Mouse (Mus musculus): ENCODE results near the gene Leo1. TPM values are rescaled to one million over a fixed set of nuclear protein-coding genes. Genes with fewer than 3 reads are reported as not detected.

The Leo1 gene
- total and polyA plus RNA-seq, 2 experiments from 2014 or later = 37.3 to 39.8 TPM

DNA sequence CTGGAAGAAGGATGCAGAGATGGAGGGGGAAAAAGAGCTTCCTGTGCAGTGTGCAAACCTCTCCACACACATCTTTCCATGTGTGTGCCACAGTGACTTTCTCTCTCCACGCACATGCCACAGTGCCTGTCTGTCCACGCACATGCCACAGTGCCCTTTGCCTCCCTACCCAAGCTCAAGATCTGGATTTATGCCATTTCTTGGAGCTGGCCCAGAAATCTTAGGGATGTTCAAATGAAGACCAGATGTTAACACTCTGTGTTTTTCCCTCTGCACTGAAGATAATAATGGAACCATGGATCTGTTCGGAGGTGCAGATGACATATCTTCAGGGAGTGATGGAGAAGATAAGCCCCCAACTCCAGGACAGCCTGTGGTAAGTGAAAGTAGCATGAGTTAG lies 6.7 kb downstream of the Leo1 start:
- no peak for ATAC-seq
- Histone ChIP-seq H3K27ac (ENCODE audit: low read depth, low read length) (no peak overlapping the region), H3K4me2 (ENCODE audit: low read depth) (no peak overlapping the region), H3K4me1 (ENCODE audit: insufficient read depth) (no peaks in the 10 kb centered on the region), H3K9ac (no peak overlapping the region), H3K4me3 (ENCODE audit: low read depth, low read length) (no peak overlapping the region), H3K36me3 (ENCODE audit: insufficient read depth) (peaks cover 59% of the 10 kb centered on the region), H3K9me3 (ENCODE audit: low read length) (no peaks in the 10 kb centered on the region), H3K27me3 (ENCODE audit: insufficient read depth, low read length) (no peaks in the 10 kb centered on the region)
- no peak for DNase-seq
- WGBS = 88% methylated on average over 3 of the region's 3 CpGs
- TF ChIP-seq CTCF (IDR thresholded peaks at IDR 0.05; ENCODE audit: low read depth) = no peak

GRCm38 (mm10) chr9:75453994-75454393 lies 12.7 kb downstream of the Leo1 start:
- no peak for DNase-seq
- no peak overlapping the region for H3K27ac ChIP-seq (ENCODE audit: low read depth, low read length)
- no peaks in the 10 kb centered on the region for H3K9me3 ChIP-seq (ENCODE audit: low read length)
- no peak overlapping the region for H3K4me2 ChIP-seq (ENCODE audit: low read depth)
- H3K9ac ChIP-seq = no peak overlapping the region
- no peak for TF ChIP-seq CTCF (IDR thresholded peaks at IDR 0.05; ENCODE audit: low read depth)
- no peak overlapping the region for H3K4me3 ChIP-seq (ENCODE audit: low read depth, low read length)
- WGBS = 90% methylated on average over 2 of the region's 2 CpGs
- no peaks in the 10 kb centered on the region for H3K27me3 ChIP-seq (ENCODE audit: insufficient read depth, low read length)
- no peak for ATAC-seq
- H3K4me1 ChIP-seq (ENCODE audit: insufficient read depth) = no peaks in the 10 kb centered on the region
- peaks cover 78% of the 10 kb centered on the region for H3K36me3 ChIP-seq (ENCODE audit: insufficient read depth)

DNA sequence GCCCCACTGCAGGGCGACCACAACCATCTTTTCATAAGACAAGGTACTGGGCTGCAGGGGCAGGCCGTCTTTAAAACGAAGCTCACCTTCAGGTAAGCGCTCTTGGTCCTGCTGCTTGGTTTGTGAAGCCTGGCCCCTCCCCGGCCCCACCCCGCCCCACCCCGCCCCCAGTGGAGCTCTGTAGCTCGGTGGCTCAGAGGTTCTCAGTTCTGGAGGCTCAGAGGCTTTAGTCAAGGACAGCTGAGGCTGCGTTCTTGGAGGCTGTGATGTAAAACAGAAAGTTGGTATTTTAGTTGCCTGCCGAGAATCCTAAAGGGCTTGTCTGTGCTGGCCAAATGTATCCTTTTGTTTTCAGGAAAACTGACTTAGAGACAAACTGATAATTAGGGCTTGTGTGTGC lies 14.4 kb downstream of the Leo1 start:
- Histone ChIP-seq H3K4me3 (ENCODE audit: low read depth, low read length) (no peak overlapping the region), H3K36me3 (ENCODE audit: insufficient read depth) (peaks cover 84% of the 10 kb centered on the region), H3K27ac (ENCODE audit: low read depth, low read length) (no peak overlapping the region), H3K4me2 (ENCODE audit: low read depth) (no peak overlapping the region), H3K9ac (no peak overlapping the region), H3K27me3 (ENCODE audit: insufficient read depth, low read length) (no peaks in the 10 kb centered on the region), H3K4me1 (ENCODE audit: insufficient read depth) (no peaks in the 10 kb centered on the region), H3K9me3 (ENCODE audit: low read length) (no peaks in the 10 kb centered on the region)
- WGBS = 70% methylated on average over 10 of the region's 10 CpGs
- no peak for DNase-seq
- ATAC-seq = no peak
- no peak for TF ChIP-seq CTCF (IDR thresholded peaks at IDR 0.05; ENCODE audit: low read depth)

- TF ChIP-seq CTCF (IDR thresholded peaks at IDR 0.05; ENCODE audit: low read depth) = no peak
- H3K9ac ChIP-seq = no peak overlapping the region
- 57% methylated on average over 8 of the region's 8 CpGs for WGBS
- no peak overlapping the region for H3K4me2 ChIP-seq (ENCODE audit: low read depth)
- H3K27me3 ChIP-seq (ENCODE audit: insufficient read depth, low read length) = no peaks in the 10 kb centered on the region
- H3K9me3 ChIP-seq (ENCODE audit: low read length) = no peaks in the 10 kb centered on the region
- DNase-seq = peak; percentile 51
- ATAC-seq = peak; percentile 85
- H3K4me3 ChIP-seq (ENCODE audit: low read depth, low read length) = no peak overlapping the region
- no peak overlapping the region for H3K27ac ChIP-seq (ENCODE audit: low read depth, low read length)
- no peaks in the 10 kb centered on the region for H3K4me1 ChIP-seq (ENCODE audit: insufficient read depth)
- peaks cover 81% of the 10 kb centered on the region for H3K36me3 ChIP-seq (ENCODE audit: insufficient read depth)
These were observed 21.8 kb downstream of the Leo1 start for GRCm38 (mm10) chr9:75463050-75463660.

DNA sequence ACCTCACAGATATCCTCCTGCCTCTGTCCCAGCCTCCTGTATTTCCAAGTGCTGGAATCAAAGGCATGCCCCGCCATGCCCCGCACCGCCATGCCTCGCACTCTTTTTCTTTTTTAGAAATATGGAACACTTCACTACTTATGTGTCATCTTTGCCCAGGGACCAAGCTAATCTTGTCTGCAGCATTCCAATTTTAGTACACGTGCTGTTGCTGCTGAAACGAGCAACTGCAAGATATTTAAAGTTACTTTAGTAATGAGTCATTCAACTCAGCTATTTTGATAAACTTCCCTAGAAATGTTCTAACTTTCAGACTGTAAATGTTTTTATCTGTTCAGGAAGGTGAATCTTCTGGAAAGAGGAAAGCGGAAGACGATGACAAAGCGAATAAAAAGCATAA lies 24.5 kb downstream of the Leo1 start:
- H3K4me2 ChIP-seq (ENCODE audit: low read depth) = no peak overlapping the region
- ATAC-seq (no peak), DNase-seq (no peak)
- H3K36me3 ChIP-seq (ENCODE audit: insufficient read depth) = peaks cover 59% of the 10 kb centered on the region
- H3K4me3 ChIP-seq (ENCODE audit: low read depth, low read length) = no peak overlapping the region
- no peaks in the 10 kb centered on the region for H3K9me3 ChIP-seq (ENCODE audit: low read length)
- no peak for TF ChIP-seq CTCF (IDR thresholded peaks at IDR 0.05; ENCODE audit: low read depth)
- 88% methylated on average over 9 of the region's 9 CpGs for WGBS
- no peaks in the 10 kb centered on the region for H3K27me3 ChIP-seq (ENCODE audit: insufficient read depth, low read length)
- H3K4me1 ChIP-seq (ENCODE audit: insufficient read depth) = no peaks in the 10 kb centered on the region
- H3K27ac ChIP-seq (ENCODE audit: low read depth, low read length) = no peak overlapping the region
- H3K9ac ChIP-seq = no peak overlapping the region

- Histone ChIP-seq H3K9ac (no peak overlapping the region), H3K4me1 (ENCODE audit: insufficient read depth) (no peaks in the 10 kb centered on the region), H3K4me2 (ENCODE audit: low read depth) (no peak overlapping the region), H3K4me3 (ENCODE audit: low read depth, low read length) (no peak overlapping the region), H3K27me3 (ENCODE audit: insufficient read depth, low read length) (no peaks in the 10 kb centered on the region), H3K36me3 (ENCODE audit: insufficient read depth) (peaks cover 58% of the 10 kb centered on the region), H3K27ac (ENCODE audit: low read depth, low read length) (no peak overlapping the region), H3K9me3 (ENCODE audit: low read length) (no peaks in the 10 kb centered on the region)
- WGBS = 90% methylated on average over 4 of the region's 4 CpGs
- DNase-seq (no peak), ATAC-seq (no peak)
- peak; percentile 37; the same call in 1 of the 2 replicates for TF ChIP-seq CTCF (IDR thresholded peaks at IDR 0.05; ENCODE audit: low read depth)
These were observed 25.3 kb downstream of the Leo1 start for GRCm38 (mm10) chr9:75466641-75467040.

DNA sequence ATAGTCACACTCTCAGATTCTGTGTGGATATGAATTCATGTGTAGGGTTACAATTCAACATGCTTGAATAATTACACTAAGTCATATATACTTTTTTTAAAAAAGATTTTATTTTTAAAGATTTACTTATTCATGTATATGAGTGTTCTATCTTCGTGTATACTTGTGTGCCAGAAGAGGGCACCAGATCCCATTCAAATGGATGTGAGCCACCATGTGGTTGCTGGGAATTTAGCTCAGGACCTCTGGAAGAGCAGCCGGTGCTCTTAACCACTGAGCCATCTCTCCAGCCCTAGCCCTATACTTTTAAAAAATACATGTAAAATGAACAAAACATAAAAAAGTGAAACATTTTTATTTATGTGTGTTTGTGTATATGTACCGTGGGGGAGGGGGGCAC lies 26.3 kb downstream of the Leo1 start:
- TF ChIP-seq CTCF (IDR thresholded peaks at IDR 0.05; ENCODE audit: low read depth) = no peak
- no peaks in the 10 kb centered on the region for H3K9me3 ChIP-seq (ENCODE audit: low read length)
- H3K9ac ChIP-seq = no peak overlapping the region
- ATAC-seq = no peak
- no peak overlapping the region for H3K4me2 ChIP-seq (ENCODE audit: low read depth)
- 93% methylated on average over 3 of the region's 3 CpGs for WGBS
- peaks cover 52% of the 10 kb centered on the region for H3K36me3 ChIP-seq (ENCODE audit: insufficient read depth)
- no peak overlapping the region for H3K4me3 ChIP-seq (ENCODE audit: low read depth, low read length)
- H3K4me1 ChIP-seq (ENCODE audit: insufficient read depth) = no peaks in the 10 kb centered on the region
- H3K27me3 ChIP-seq (ENCODE audit: insufficient read depth, low read length) = no peaks in the 10 kb centered on the region
- DNase-seq = no peak
- no peak overlapping the region for H3K27ac ChIP-seq (ENCODE audit: low read depth, low read length)
